ENCODE assay signal across 18 mouse cellular contexts in genomic region chr5:119032051-119032450, GRCm38 (mm10).
"Had no signal": no experiment of that assay in that cellular context is flagged by ENCODE, and none has a peak within 500 bp of the region (broad histone marks: within the 10 kb centered on the region; RNA-seq: fewer than 3 reads in every experiment).

No protein-coding gene starts in this region.

- H3K9ac ChIP-seq: lung, embryonic 14.5 days; midbrain, embryonic 12.5 days; neural tube, embryonic 13.5 days; neural tube, embryonic 15.5 days had no signal

- H3K4me3 ChIP-seq: midbrain, embryonic 10.5 days; midbrain, embryonic 12.5 days; myocyte; neural tube, embryonic 13.5 days; neural tube, embryonic 15.5 days had no signal

- H3K27ac ChIP-seq: midbrain, embryonic 10.5 days; midbrain, embryonic 12.5 days; neural tube, embryonic 13.5 days; neural tube, embryonic 15.5 days had no signal

- H3K9me3 ChIP-seq: midbrain, embryonic 10.5 days; midbrain, embryonic 12.5 days; neural tube, embryonic 13.5 days; neural tube, embryonic 15.5 days had no signal

- H3K27me3 ChIP-seq: midbrain, embryonic 12.5 days; neural tube, embryonic 13.5 days had no signal

- H3K4me1 ChIP-seq: midbrain, embryonic 10.5 days; midbrain, embryonic 12.5 days; neural tube, embryonic 13.5 days; neural tube, embryonic 15.5 days had no signal

- H3K36me3 ChIP-seq: midbrain, embryonic 10.5 days; midbrain, embryonic 12.5 days; neural tube, embryonic 13.5 days; neural tube, embryonic 15.5 days had no signal

- H3K4me2 ChIP-seq: lung, embryonic 14.5 days; midbrain, embryonic 12.5 days; neural tube, embryonic 13.5 days; neural tube, embryonic 15.5 days had no signal

- ATAC-seq: midbrain, embryonic 16.5 days had no signal

- DNase-seq: lung, embryonic 14.5 days; lung, postnatal 10 days; lung, postnatal 4 days; midbrain, embryonic 14.5 days; retina, postnatal 1 day; right cerebral cortex, adult 18-20 months; right cerebral cortex, postnatal 25 days; right cerebral cortex, postnatal 4 days; spleen, adult 18-20 months; thymus, adult 18-20 months; thymus, postnatal 14 days; thymus, postnatal 36 days had no signal
